Mouse (Mus musculus): ENCODE results near the gene Atg13. TPM values are rescaled to one million over a fixed set of nuclear protein-coding genes. Genes with fewer than 3 reads are reported as not detected.

Gene Atg13
- polyA plus RNA-seq, 1 experiment: 26.0 TPM

DNA sequence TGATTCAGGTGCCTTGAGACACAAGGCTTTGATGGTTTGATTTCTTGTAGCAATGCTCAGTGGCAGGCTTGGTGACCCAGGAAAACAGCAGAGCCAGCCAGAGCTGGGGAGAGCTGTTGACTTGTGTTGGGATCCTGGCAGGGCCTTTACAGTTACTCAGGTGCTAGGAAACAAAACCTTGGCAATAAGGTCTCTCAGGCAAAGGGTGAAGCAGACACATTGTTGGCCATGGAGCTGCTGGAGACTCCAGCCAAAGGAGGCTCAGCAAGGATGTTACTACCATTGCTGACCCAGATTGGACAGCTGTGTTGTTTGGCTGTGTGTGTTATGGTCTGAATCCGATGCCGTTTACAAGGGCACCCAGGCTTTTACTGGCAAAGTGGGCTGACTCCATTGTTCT lies 36.8 kb downstream of the Atg13 start:
- WGBS: 83% methylated on average over 2 of the region's 2 CpGs
- Histone ChIP-seq H3K36me3 (ENCODE audit: control insufficient read depth, insufficient read depth, low read length) (peaks cover 82% of the 10 kb centered on the region), H3K27me3 (ENCODE audit: control insufficient read depth, insufficient read depth, low read length) (no peaks in the 10 kb centered on the region), H3K4me1 (ENCODE audit: control insufficient read depth, insufficient read depth, insufficient read length, low read length) (peaks cover 3% of the 10 kb centered on the region; the same call in 1 of the 2 replicates), H3K4me3 (ENCODE audit: low read depth, low read length) (no peak overlapping the region), H3K27ac (ENCODE audit: insufficient read depth, low read depth, low read length) (no peak overlapping the region)
- TF ChIP-seq CTCF (IDR thresholded peaks at IDR 0.05; ENCODE audit: extremely low read depth, insufficient read length, insufficient replicate concordance, low read depth, low read length) (no peak), POLR2A (IDR thresholded peaks at IDR 0.05; ENCODE audit: low read depth, low read length) (no peak)

DNA sequence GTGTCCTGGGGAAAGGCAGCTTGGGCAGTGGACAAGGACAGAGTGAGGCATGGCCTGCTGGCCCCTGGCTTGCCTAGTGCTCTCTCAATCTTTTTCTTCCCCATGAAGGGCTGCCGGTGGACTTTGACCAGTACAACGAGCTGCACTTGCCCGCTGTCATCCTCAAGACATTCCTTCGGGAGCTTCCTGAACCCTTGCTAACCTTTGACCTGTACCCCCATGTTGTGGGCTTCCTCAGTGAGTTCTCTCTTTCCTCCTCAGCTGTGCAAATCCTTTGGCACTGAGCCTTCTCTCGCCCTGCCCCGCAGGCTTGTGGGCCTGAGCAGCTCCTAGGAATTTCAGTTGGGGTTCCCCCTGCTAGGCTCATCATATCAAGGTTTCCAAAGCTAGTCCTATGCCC lies 40.3 kb downstream of the Atg13 start:
- Histone ChIP-seq H3K36me3 (ENCODE audit: control insufficient read depth, insufficient read depth, low read length) (peaks cover 68% of the 10 kb centered on the region), H3K4me1 (ENCODE audit: control insufficient read depth, insufficient read depth, insufficient read length, low read length) (peaks cover 10% of the 10 kb centered on the region; the same call in 1 of the 2 replicates)
- 48% methylated on average over 6 of the region's 6 CpGs for WGBS

DNA sequence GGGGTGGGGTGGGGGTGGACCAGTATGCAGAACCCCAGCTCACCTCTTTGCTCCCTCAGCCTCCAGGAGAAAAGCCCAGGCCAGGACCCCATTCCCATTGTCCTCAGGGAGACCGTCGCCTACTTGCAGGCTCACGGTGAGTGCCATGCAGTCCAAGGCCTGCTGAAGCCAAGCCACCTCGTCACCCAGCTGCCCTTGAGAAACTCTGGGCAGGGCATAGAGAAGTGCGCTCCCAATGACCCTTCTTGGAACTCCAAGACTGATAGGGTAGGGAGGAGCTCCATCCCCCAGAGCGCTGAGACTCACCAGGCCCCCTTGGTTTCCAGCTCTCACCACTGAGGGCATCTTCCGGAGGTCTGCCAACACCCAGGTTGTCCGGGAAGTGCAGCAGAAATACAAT lies 41.0 kb downstream of the Atg13 start:
- peaks cover 71% of the 10 kb centered on the region for H3K36me3 ChIP-seq (ENCODE audit: control insufficient read depth, insufficient read depth, low read length)
- WGBS: 94% methylated on average over 8 of the region's 8 CpGs
- H3K4me3 ChIP-seq (ENCODE audit: low read depth, low read length): no peak overlapping the region
- H3K27me3 ChIP-seq (ENCODE audit: control insufficient read depth, insufficient read depth, low read length): no peaks in the 10 kb centered on the region
- H3K27ac ChIP-seq (ENCODE audit: insufficient read depth, low read depth, low read length): no peak overlapping the region
- TF ChIP-seq POLR2A (IDR thresholded peaks at IDR 0.05; ENCODE audit: low read depth, low read length) (no peak), CTCF (IDR thresholded peaks at IDR 0.05; ENCODE audit: extremely low read depth, insufficient read length, insufficient replicate concordance, low read depth, low read length) (no peak)
- peaks cover 10% of the 10 kb centered on the region; the same call in 1 of the 2 replicates for H3K4me1 ChIP-seq (ENCODE audit: control insufficient read depth, insufficient read depth, insufficient read length, low read length)

More for the DNA sequence above, 40.3 kb downstream of the Atg13 start:
- Histone ChIP-seq H3K27me3 (ENCODE audit: control insufficient read depth, insufficient read depth, low read length) (no peaks in the 10 kb centered on the region), H3K4me3 (ENCODE audit: low read depth, low read length) (no peak overlapping the region), H3K27ac (ENCODE audit: insufficient read depth, low read depth, low read length) (peak overlapping the region; percentile 31; the same call in 1 of the 2 replicates)
- TF ChIP-seq CTCF (IDR thresholded peaks at IDR 0.05; ENCODE audit: extremely low read depth, insufficient read length, insufficient replicate concordance, low read depth, low read length): no peak
- TF ChIP-seq POLR2A (IDR thresholded peaks at IDR 0.05; ENCODE audit: low read depth, low read length): no peak

DNA sequence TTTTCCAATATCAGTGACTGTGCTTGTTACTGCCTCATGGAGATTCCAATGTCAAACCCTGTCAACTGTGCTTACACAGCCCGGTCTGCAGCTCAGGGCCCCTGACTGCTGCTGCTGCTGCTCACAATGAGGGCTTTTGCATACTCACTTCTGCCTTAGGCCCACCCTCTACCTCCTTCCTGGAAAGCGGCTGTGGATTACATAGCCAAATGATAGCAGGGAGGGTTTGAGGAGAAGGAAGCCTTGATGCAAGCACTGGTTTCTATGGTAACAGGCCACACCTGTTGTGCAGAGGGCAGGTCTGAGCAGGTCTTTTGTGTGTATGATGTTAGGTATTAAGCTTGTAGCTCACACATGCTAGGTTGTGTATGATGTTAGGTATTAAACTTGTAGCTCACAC lies 42.6 kb downstream of the Atg13 start:
- 61% methylated on average over 2 of the region's 2 CpGs for WGBS
- Histone ChIP-seq H3K4me1 (ENCODE audit: control insufficient read depth, insufficient read depth, insufficient read length, low read length) (peaks cover 10% of the 10 kb centered on the region; the same call in 1 of the 2 replicates), H3K27me3 (ENCODE audit: control insufficient read depth, insufficient read depth, low read length) (no peaks in the 10 kb centered on the region), H3K27ac (ENCODE audit: insufficient read depth, low read depth, low read length) (peak overlapping the region; percentile 68; the same call in 1 of the 2 replicates), H3K4me3 (ENCODE audit: low read depth, low read length) (no peak overlapping the region), H3K36me3 (ENCODE audit: control insufficient read depth, insufficient read depth, low read length) (peaks cover 75% of the 10 kb centered on the region)
- TF ChIP-seq CTCF (IDR thresholded peaks at IDR 0.05; ENCODE audit: extremely low read depth, insufficient read length, insufficient replicate concordance, low read depth, low read length) (no peak), POLR2A (IDR thresholded peaks at IDR 0.05; ENCODE audit: low read depth, low read length) (no peak)

DNA sequence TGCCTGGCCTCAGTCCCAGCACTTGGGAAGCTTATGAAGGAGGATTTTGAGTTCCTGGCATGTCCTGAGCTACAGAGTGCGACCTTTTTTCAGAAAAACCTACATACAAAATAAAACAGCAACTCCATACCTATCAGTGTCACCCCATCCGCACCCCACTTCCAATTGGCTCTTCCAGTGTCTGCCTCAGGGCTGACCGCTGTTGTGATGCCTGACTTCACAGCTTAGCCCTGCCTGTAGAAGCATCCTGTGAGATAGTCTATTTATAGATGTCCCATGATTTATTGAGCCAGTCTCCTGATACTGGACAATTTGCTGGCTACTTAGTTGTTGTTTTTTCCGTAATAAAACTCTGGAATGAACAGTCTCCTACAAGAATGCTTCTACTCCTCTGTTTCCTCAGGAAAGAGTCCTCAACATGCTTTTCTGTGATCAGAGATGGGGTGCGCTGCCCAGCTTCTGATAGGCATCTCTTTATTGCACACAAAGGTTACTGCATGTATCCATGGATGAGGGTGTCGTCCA lies 43.9 kb downstream of the Atg13 start:
- Histone ChIP-seq H3K27me3 (ENCODE audit: control insufficient read depth, insufficient read depth, low read length) (no peaks in the 10 kb centered on the region), H3K4me3 (ENCODE audit: low read depth, low read length) (no peak overlapping the region), H3K4me1 (ENCODE audit: control insufficient read depth, insufficient read depth, insufficient read length, low read length) (peaks cover 13% of the 10 kb centered on the region), H3K27ac (ENCODE audit: insufficient read depth, low read depth, low read length) (peak overlapping the region; percentile 50; the same call in 1 of the 2 replicates), H3K36me3 (ENCODE audit: control insufficient read depth, insufficient read depth, low read length) (peaks cover 77% of the 10 kb centered on the region)
- 80% methylated on average over 6 of the region's 6 CpGs for WGBS
- TF ChIP-seq POLR2A (IDR thresholded peaks at IDR 0.05; ENCODE audit: low read depth, low read length) (no peak), CTCF (IDR thresholded peaks at IDR 0.05; ENCODE audit: extremely low read depth, insufficient read length, insufficient replicate concordance, low read depth, low read length) (no peak)

DNA sequence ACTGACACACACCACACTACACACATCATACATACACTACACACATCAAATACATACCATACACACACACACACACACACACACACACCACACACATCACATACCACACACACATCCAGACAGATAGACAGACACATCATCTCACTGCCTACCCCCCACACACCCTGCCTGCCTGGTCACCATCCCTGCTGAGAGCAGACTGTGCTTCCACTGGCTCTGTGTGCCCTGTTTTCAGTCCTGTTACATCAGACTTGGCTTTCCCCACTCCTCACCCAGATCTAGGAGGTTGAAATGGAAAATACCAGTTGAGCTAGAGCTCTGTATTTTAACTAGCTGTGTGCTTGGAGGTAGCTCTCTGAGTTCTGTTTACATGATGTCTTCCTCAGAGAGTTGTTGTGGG lies 45.6 kb downstream of the Atg13 start:
- Histone ChIP-seq H3K27me3 (ENCODE audit: control insufficient read depth, insufficient read depth, low read length) (no peaks in the 10 kb centered on the region), H3K4me3 (ENCODE audit: low read depth, low read length) (no peak overlapping the region), H3K4me1 (ENCODE audit: control insufficient read depth, insufficient read depth, insufficient read length, low read length) (peaks cover 13% of the 10 kb centered on the region), H3K27ac (ENCODE audit: insufficient read depth, low read depth, low read length) (no peak overlapping the region), H3K36me3 (ENCODE audit: control insufficient read depth, insufficient read depth, low read length) (peaks cover 68% of the 10 kb centered on the region)
- TF ChIP-seq CTCF (IDR thresholded peaks at IDR 0.05; ENCODE audit: extremely low read depth, insufficient read length, insufficient replicate concordance, low read depth, low read length) (no peak), POLR2A (IDR thresholded peaks at IDR 0.05; ENCODE audit: low read depth, low read length) (no peak)

DNA sequence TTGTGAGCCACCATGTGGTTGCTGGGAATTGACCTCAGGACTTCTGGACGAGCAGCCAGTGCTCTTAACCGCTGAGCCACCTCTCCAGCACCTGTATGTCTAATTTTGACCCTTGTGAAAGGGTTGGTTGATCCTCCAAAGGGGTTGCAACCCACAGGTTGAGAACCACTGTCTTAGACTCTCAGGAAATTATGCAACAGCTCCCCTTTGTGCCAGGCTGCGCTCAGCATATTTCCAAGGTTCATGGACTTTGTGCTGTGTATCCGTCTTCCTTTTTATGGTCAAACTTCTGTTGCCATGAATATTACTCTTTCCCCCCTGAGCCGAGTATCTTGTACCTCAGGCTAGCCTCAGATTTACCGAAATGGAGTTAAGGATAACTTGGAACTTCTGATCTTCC lies 49.4 kb downstream of the Atg13 start:
- Histone ChIP-seq H3K27me3 (ENCODE audit: control insufficient read depth, insufficient read depth, low read length) (no peaks in the 10 kb centered on the region), H3K4me1 (ENCODE audit: control insufficient read depth, insufficient read depth, insufficient read length, low read length) (peaks cover 13% of the 10 kb centered on the region), H3K36me3 (ENCODE audit: control insufficient read depth, insufficient read depth, low read length) (peaks cover 77% of the 10 kb centered on the region), H3K4me3 (ENCODE audit: low read depth, low read length) (no peak overlapping the region), H3K27ac (ENCODE audit: insufficient read depth, low read depth, low read length) (peak overlapping the region; percentile 54)
- TF ChIP-seq CTCF (IDR thresholded peaks at IDR 0.05; ENCODE audit: extremely low read depth, insufficient read length, insufficient replicate concordance, low read depth, low read length): no peak
- TF ChIP-seq POLR2A (IDR thresholded peaks at IDR 0.05; ENCODE audit: low read depth, low read length): no peak
- 75% methylated on average over 6 of the region's 6 CpGs for WGBS
